Mouse (Mus musculus) central nervous system, embryonic 18 days (tissue): ENCODE results near the gene Notch2. TPM values are rescaled to one million over a fixed set of nuclear protein-coding genes. Genes with fewer than 3 reads are reported as not detected.

ENCODE experiments used
- polyA plus RNA-seq: library from polyadenylated mRNA; depleted of rRNA; stranded (reverse); fragments of >200 nt; gene quantifications from 2 replicates; pipeline ENCODE4 v1.2.3, GENCODE M21; 2012; rRNA removed

The Notch2 gene
- 7.7 and 8.1 TPM in 2 replicates for polyA plus RNA-seq

GRCm38 (mm10) chr3:98013401-98014281 lies at the start of gene Notch2:
Notch2 (plus strand) TSS chr3:98013527.

GRCm38 (mm10) chr3:98160330-98160729 lies 147.0 kb downstream of the Notch2 start, which contains the start of gene Adam30:
Adam30 (plus strand) TSS chr3:98160630.

Other genes starting within 250 kb of the Notch2 start
- 72.1 and 76.8 TPM in 2 replicates for gene Pde4dip, start 124.8 kb upstream of the Notch2 start, polyA plus RNA-seq
- gene Sec22b, start 112.3 kb upstream of the Notch2 start, polyA plus RNA-seq: 61.4 and 64.2 TPM in 2 replicates
- not detected in 2 replicates for gene Adam30, start 147.1 kb downstream of the Notch2 start, polyA plus RNA-seq
- 0.08 TPM in 1 of 2 replicates, not detected in the other for gene Reg4, start 208.6 kb downstream of the Notch2 start, polyA plus RNA-seq